Mouse (Mus musculus) lung, adult 2 months (tissue): ENCODE measurements around the gene 2010111I01Rik. TPM values are rescaled to one million over a fixed set of nuclear protein-coding genes. Genes with fewer than 3 reads are reported as not detected.
"Not testable (repeated sequence)": the region's sequence is repeated elsewhere in the genome, so short reads cannot be mapped to it uniquely, and the experiment has no call there.

Source experiments
- DNase-seq: peaks from one replicate; pipeline ENCODE4 v3.0.0; 2022
- H3K4me1 ChIP-seq: fragments of 200-500 bp; 2 replicates; pipeline ENCODE4 v1.6.1; 2011; ENCODE audit warnings: low read length; ENCODE audit not compliant: control insufficient read depth, insufficient read depth
- H3K4me3 ChIP-seq: fragments of 200-500 bp; replicated peaks from 2 replicates; pipeline ENCODE3; 2011; ENCODE audit warnings: low read depth, mild to moderate bottlenecking, control low read depth, low read length; ENCODE audit errors: extremely low read depth
- CTCF ChIP-seq: fragments of 200-500 bp; IDR thresholded peaks from 2 replicates; pipeline ENCODE4 v1.5.1; 2011; ENCODE audit warnings: mild to moderate bottlenecking, low read length, control low read depth; ENCODE audit not compliant: insufficient read depth
- POLR2A ChIP-seq: fragments of 200-500 bp; IDR thresholded peaks from 2 replicates; pipeline ENCODE4 v1.6.1; 2011; ENCODE audit warnings: low read depth, mild to moderate bottlenecking, control low read depth, low read length, borderline replicate concordance; ENCODE audit errors: extremely low read depth
- WGBS: fragments of 180-500 bp; shearing (Covaris S2); methylation state at CpG from one replicate; pipeline ENCODE4 v1.1.7; 2018; 5-methylcytosine and 5-hydroxymethylcytosine counted together
- polyA plus RNA-seq: library from polyadenylated mRNA; depleted of rRNA; stranded (reverse); fragments of >200 nt; gene quantifications from 2 replicates; pipeline ENCODE4 v1.2.3, GENCODE M21; 2012

The 2010111I01Rik gene
- polyA plus RNA-seq, 1 experiment: 143 TPM

DNA sequence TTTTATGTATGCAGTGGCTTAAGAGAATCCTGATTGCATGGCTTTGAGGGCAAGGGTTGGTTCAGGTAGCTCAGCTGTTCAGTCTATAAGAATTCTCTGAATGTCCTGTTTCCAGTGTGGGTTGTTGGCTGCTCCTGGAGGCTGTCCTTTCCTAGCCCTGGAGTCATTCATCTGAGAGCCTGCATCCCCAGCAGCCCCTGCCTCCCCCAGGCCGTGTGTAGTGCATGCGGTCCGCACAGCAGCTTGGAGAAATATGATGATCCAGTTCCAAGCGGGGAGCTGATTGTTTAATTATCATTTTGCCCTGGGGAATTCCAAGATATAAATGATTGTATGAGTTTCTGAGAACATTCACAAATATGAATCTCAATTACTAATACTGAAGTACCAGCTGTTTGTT lies 14.5 kb downstream of the 2010111I01Rik start:
- no peak overlapping the region for H3K4me3 ChIP-seq
- no peak for DNase-seq
- TF ChIP-seq POLR2A (no peak), CTCF (no peak)
- 61% methylated on average over 4 of the region's 4 CpGs for WGBS
- peaks cover 3% of the 10 kb centered on the region for H3K4me1 ChIP-seq

DNA sequence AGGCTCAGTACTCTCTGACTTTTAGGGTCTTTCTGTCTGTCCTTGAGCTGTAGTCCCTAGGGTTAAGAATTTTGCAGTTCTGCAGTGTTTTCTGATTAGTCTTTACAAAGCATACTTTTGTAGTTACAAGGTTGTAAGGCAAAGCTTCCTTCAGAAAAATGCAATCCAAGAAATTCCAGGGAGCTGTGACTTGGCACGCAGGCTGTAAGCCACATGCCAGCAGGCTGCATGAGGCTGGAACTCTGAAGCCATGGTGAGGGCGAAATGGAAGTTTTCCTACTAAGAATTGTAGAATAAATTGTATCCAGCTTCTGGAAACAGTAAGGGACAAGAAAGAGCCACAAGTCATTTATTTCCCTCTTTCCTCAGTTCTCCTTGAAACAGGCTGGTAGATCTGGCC lies 15.4 kb downstream of the 2010111I01Rik start:
- H3K4me1 ChIP-seq: peaks cover 3% of the 10 kb centered on the region
- DNase-seq: no peak
- WGBS: 67% methylated on average over 2 of the region's 2 CpGs
- TF ChIP-seq CTCF: no peak
- TF ChIP-seq POLR2A: no peak
- H3K4me3 ChIP-seq: no peak overlapping the region

DNA sequence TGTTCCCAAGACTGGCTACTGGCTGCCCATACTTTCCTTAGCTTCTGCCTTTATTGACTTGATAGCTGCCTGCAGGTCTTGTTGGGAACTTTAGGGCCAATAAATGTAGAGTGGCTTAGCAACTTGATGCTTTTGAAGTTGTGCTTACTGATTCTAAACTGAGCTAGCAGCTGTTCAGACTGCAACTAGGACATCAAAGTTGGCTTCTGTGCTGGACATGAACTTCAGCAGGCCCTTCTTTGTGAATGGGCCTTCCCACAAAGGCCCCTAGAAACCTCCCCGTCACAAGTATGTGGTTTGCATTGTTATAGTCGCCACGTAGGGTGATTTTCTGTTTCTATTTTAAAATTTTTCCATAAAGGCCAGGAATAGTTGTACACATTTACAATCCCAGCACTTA lies 19.8 kb downstream of the 2010111I01Rik start:
- Histone ChIP-seq H3K4me1 (no peaks in the 10 kb centered on the region), H3K4me3 (no peak overlapping the region)
- DNase-seq: no peak
- WGBS: 70% methylated on average over 3 of the region's 3 CpGs
- no peak for TF ChIP-seq CTCF
- no peak for TF ChIP-seq POLR2A

DNA sequence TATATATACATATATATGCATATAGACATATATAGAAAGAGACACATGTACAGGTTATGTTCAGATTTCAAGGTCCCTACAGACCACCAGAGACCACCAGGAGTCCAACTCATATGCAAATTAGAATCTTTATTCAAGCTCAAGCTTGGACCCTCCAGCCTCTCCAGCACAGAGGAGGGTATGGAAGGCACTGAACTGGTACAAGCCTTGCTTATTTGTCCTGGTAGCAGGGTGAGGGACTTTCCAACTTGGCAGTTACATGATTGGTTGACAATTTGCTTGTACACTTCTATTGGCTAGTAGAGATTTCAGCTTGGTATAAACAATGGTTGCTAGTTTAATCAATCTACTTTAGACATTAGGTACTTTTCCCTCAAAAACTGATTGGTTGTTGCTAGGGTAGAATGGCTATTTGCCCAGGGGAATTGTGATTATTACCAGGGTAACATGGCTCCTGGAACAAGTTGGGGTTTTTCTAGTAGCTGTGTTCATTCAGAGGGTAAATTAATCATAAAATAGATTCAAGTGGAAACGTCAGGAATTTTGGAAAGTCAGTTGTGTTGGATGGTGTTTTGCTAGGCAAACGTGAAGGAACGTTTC lies 25.3 kb downstream of the 2010111I01Rik start:
- no peaks in the 10 kb centered on the region for H3K4me1 ChIP-seq
- no peak overlapping the region for H3K4me3 ChIP-seq
- no peak for DNase-seq
- no peak for TF ChIP-seq CTCF
- no peak for TF ChIP-seq POLR2A
- 65% methylated on average over 3 of the region's 3 CpGs for whole genome bisulfite sequencing

DNA sequence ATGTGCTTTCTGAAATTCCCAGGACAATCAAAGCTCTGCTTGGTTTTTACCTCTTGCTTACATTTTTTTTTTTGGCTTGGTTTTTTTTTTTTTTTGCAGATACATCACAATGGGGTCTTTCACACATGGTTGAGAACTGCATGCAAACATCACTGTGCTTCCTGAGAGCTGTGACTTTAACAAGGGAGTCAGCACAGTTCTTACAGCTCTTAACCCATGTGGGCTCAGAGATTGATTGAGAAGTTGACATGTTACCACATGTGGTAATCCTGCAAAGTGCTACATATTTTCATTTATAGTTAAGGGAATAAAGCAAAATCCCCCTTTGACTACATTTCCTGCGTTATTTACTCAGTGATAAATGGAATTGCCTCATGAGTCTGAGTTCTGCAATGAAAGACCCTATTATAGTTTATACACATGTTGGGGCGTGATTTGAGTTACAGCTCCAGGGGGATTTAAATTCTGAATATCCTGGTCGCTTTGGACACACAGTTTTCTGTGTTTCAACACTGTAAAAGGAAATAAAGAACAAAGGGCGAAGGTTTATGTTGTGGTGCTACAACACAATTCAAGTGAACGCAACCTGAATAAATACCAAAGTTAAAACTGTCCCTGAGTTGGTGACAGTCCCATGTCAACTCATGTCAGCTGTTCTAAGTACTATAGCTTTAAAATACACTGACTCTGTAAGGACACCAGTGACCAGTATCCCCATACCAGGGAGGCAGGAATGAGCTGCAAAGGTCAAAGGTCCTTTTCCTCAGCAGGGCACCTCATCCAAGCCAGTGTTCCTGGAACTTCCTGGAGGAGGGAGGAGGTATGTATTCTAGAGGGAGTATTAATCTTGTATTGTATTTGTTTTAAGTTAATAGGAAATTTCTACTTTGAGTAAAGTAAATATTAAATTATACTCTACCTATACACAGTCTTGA lies 29.1 kb downstream of the 2010111I01Rik start:
- WGBS: 85% methylated on average over 5 of the region's 5 CpGs
- TF ChIP-seq POLR2A (no peak), CTCF (no peak)
- Histone ChIP-seq H3K4me1 (no peaks in the 10 kb centered on the region), H3K4me3 (no peak overlapping the region)
- DNase-seq: no peak

DNA sequence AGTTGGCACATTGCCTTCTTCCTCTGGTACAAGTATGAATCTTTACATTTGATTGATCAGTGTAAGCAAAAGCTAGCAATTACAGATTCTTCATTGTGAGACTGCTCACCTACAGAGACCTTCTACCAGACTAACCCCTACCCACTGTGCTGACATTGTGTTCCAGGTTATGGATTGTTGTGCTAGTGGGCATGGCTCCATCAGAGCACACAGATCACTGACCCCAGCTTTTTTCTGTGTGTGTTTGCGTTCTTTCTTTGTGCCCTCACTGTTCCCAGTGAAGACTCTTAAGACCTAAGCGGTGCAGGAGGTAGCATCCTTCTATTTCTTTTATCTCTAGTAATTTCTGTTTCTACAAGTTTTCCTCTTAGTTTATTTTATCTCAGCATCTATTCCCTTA lies 32.1 kb downstream of the 2010111I01Rik start:
- 93% methylated on average over 2 of the region's 2 CpGs for WGBS
- DNase-seq: no peak
- Histone ChIP-seq H3K4me1 (no peaks in the 10 kb centered on the region), H3K4me3 (no peak overlapping the region)
- TF ChIP-seq CTCF (no peak), POLR2A (no peak)

DNA sequence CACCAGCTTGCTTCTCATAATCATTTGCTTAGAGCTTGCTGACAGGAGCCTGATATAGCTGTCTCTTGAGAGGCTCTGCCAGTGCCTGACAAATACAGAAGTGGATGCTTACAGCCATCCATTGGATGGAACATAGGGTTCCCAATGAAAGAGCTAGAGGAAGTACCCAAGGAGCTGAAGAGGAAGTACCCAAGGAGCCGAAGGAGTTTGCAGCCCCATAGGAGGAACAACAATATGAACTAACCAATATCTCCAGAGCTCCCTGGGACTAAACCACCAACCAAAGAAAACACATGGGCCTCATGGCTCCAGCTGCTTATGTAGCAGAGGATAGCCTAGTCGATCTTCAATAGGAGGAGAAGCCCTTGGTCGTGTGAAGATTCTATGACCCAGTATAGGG lies 42.8 kb downstream of the 2010111I01Rik start:
- H3K4me1 ChIP-seq, H3K4me3 ChIP-seq, DNase-seq: not testable (repeated sequence)
- 82% methylated on average over 3 of the region's 3 CpGs for WGBS

DNA sequence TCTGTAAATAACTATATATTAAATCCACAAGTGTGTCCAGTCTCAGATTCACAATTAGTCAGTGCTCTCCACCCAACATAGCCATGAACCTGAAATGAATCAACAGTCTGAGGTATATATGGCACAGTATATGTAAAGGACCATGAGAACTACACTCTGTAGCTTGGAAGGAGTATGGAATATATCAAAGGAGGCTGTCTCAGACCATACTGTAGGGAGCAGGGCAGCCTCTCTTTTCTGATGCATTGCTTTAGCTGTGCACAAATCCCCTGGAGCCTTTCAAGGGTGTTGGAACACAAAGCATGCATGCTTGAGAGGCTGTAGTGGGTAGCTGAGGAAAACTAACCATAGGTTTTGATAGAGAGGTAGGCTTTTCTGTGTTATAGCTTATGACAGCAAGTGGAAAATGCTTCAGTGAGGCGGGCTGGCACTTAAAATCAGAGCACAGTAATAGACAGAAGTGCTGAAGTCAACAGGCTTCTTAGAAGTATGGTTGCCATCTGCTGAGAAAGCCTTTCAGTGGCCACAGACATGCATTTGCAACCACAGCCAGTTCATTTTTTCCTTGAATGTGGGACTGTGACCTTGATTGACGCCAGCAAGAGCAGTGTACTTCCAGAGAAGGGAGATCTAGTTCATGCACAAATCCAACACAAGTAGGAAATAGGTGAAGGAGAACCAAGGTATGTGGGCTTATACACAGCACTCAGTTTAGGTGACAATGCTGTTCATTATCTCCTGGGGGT lies 45.8 kb downstream of the 2010111I01Rik start:
- H3K4me1 ChIP-seq: no peaks in the 10 kb centered on the region
- 73% methylated on average over 2 of the region's 2 CpGs for WGBS
- no peak for TF ChIP-seq POLR2A
- TF ChIP-seq CTCF: no peak
- DNase-seq: no peak
- H3K4me3 ChIP-seq: no peak overlapping the region

DNA sequence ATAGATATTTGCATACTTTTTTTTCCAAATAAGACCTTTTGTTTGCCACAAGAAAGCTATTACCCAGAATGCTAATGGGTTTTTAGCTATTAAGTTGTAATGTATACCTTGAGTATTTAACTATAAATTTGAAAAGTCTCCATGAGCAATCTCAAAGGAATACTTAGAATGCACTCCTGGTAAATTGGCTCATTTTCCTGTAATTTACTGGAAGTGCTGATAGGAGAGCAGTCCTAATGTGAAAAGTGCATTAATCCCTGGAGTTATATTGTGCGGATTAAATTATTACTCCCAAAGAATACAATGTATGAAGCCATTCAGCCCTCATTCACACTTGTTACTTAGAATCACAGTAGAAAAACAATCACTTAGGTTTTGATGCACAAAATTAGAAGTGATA lies 49.7 kb downstream of the 2010111I01Rik start:
- no peaks in the 10 kb centered on the region for H3K4me1 ChIP-seq
- H3K4me3 ChIP-seq: no peak overlapping the region
- DNase-seq: no peak
- TF ChIP-seq CTCF (no peak), POLR2A (no peak)
- 92% methylated on average over 1 of the region's 1 CpGs for WGBS

DNA sequence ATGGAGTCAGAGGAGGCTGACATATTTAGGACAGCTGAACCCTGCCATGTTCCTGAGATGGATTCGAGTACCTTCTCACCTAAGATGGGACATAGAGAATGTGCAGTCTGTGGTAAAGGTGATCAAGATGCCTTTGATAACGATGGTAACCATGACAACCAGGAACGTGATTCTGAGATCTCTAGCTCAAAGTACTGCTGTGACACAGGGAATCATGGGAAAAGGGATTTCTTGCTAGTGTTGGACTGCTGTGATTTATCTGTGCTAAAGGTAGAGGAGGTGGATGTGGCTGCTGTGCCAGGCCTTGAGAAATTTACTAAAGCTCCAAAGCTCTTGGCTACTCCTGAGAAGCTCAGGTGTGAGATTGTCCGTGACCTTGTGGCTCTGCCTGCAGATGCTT lies 50.7 kb downstream of the 2010111I01Rik start:
- Histone ChIP-seq H3K4me1 (no peaks in the 10 kb centered on the region), H3K4me3 (no peak overlapping the region)
- TF ChIP-seq CTCF (no peak), POLR2A (no peak)
- WGBS: 76% methylated on average over 4 of the region's 4 CpGs
- DNase-seq: no peak
